Mouse (Mus musculus) heart, postnatal 10 days (tissue): ENCODE measurements around the gene Pet100. TPM values are rescaled to one million over a fixed set of nuclear protein-coding genes. Genes with fewer than 3 reads are reported as not detected.

Experiments used
- DNase-seq, 2 experiments: peaks; one replicate each; pipeline ENCODE4 v3.0.0; 2021
- intact Hi-C: fragments of 180-260 bp; cut with DNase I; formaldehyde crosslinking; loops from one replicate; pipeline ENCODE4 v1.15.1; 2025
- total RNA-seq, 2 experiments: library from RNA; stranded (reverse); gene quantifications; 2 replicates each; pipeline ENCODE4 v1.2.3; 2021

Gene Pet100
- total RNA-seq, 2 experiments from 2014 or later, result 69.8 to 76.2 TPM

DNA sequence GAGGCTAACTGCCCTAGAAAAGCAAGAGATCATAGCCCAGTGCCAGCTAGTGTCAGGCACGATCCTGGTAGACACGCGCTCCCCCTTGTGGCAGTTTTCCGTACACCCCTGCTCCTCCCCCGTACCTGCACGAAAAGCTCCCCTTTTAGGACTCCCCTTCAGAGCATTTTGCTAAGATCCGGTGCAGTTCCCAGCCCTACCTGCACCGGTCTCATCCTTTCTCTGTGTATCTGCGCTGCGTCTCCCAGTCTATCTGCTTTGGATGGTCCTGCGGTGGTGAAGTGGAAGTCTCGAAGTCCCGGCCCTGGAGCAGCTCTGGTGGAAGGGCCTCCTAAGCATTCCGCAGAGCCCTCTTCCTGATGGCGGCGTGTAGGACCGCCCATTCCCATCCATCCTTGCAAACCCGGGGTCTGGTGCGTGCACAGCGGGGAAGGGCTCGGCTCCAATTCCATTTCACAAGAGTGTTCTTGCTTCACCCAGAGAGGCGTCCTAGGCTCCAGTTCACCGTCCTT lies 50.7 kb downstream of the Pet100 start, which contains the start of gene Fcor:
Gene Fcor, minus strand, starts transcription at position 383 of the 512 bp plus-strand sequence.
- intact Hi-C loops, result loop anchor here (1.0 to 10.0 kb wide), 4 partner anchors 43 to 317 kb away; partner anchors contain the start of gene A430078G23Rik
- peak; percentile 80 to 86 for DNase-seq

DNA sequence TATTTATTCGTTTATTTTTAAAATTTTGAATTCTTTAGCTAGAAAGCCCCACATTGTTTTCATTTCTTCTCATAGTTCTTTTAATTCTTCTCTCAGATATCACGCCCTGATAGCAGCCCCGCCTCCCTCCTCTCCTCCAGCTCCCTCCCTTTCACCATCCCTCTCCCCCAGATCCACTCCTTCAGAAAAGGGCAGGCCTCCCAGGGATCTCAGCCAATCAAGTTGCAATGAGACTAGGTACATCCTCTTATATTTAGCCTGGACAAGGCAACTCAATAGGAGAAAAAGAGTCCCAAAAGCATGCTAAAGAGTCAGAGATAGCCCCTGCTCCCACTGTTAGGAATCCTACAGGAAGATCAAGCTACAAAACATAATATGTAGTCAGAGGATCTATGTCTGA lies 53.3 kb downstream of the Pet100 start:
- intact Hi-C loops, result loop anchor here (5.0 to 10.0 kb wide), 2 partner anchors 212 to 320 kb away; partner anchors contain the start of gene A430078G23Rik
- no peak for DNase-seq

Other genes with a start within 250 kb of the Pet100 start
- 10 to 100 TPM; 19.6 to 22.7 TPM for gene Arhgef18, start 228.5 kb upstream of the Pet100 start, total RNA-seq
- 1 to 10 TPM; 4.4 to 5.5 TPM for gene Pex11g, start 153.9 kb upstream of the Pet100 start, total RNA-seq
- under 1 TPM in 1 of 2 experiments, not detected in 1; 0.17 TPM for gene Tex45, start 150.7 kb upstream of the Pet100 start, total RNA-seq
- 10 to 100 TPM; 25.7 to 27.2 TPM for gene Zfp358, start 128.4 kb upstream of the Pet100 start, total RNA-seq
- 10 to 100 TPM; 27.1 to 28.3 TPM for gene Mcoln1, start 121.1 kb upstream of the Pet100 start, total RNA-seq
- gene Pnpla6, start 106.2 kb upstream of the Pet100 start, total RNA-seq, result 10 to 100 TPM; 12.9 to 13.8 TPM
- gene C330021F23Rik, start 53.6 kb upstream of the Pet100 start, total RNA-seq, result under 1 TPM; 0.30 to 0.91 TPM
- 1 to 10 TPM; 1.1 to 1.9 TPM for gene Camsap3, start 34.3 kb upstream of the Pet100 start, total RNA-seq
- 10 to 100 TPM; 18.8 to 21.5 TPM for gene Xab2, start 232 bp upstream of the Pet100 start, total RNA-seq
- not detected for gene Pcp2, start 4.0 kb downstream of the Pet100 start, total RNA-seq
- 10 to 100 TPM; 13.9 to 14.0 TPM for gene Stxbp2, start 9.4 kb downstream of the Pet100 start, total RNA-seq
- under 1 TPM; 0.31 to 0.40 TPM for gene Retn, start 34.2 kb downstream of the Pet100 start, total RNA-seq
- under 1 TPM; 0.17 to 0.40 TPM for gene Mcemp1, start 44.2 kb downstream of the Pet100 start, total RNA-seq
- 1 to 10 TPM; 1.3 to 1.6 TPM for gene Fcor, start 50.8 kb downstream of the Pet100 start, total RNA-seq
- gene Trappc5, start 54.8 kb downstream of the Pet100 start, total RNA-seq, result 10 to 100 TPM; 19.4 to 20.2 TPM
- gene Fcer2a, start 72.6 kb downstream of the Pet100 start, total RNA-seq, result under 1 TPM; 0.24 to 0.50 TPM
- gene Clec4g, start 99.1 kb downstream of the Pet100 start, total RNA-seq, result under 1 TPM; 0.67 to 0.89 TPM
- gene Cd209a, start 127.4 kb downstream of the Pet100 start, total RNA-seq, result not detected
- not detected for gene Cd209e, start 232.8 kb downstream of the Pet100 start, total RNA-seq